8 mouse cellular contexts compared by ENCODE assay signal in the genomic region with DNA sequence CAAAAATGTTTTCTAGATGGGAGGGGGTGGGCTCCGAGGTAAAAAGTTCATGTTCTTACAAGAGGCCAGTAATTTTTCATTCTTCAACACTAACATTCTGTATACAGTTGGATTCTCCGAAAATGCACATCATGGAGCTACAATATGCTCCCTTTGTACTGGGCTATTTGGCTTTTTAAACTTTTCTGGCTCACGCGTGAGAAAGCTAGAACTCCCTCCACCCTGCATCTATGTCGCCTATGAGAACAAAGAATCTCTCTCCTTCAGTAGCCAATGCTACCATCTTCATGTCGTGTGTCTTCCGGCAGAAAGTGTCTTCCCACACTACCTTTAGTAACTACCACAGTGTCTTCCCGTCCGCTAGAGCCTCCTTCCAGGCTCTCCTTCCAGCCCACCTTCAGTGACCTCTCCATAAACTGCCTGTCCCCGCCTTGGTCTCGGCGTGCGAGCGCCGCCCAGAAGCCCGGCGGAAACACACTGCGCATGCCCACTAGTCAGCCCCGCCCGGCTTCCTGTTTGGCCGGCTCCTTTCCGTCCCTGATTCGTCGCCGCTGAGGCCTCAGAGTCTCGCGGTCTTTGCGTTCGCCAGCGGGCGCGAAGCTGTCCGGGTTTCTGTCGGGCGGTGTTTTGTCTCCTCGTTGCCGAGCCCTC. TPM values are rescaled to one million over a fixed set of nuclear protein-coding genes. Genes with fewer than 3 reads are reported as not detected.
DNase-seq lines count a peak whose midpoint lies in the region; ATAC-seq and TF ChIP-seq lines count a peak whose summit lies in the region.

TSS of gene Lsm8 (plus strand) at position 529 of the 651 bp plus-strand sequence.

- peak; percentile 96 for DNase-seq in 3134 (ENCODE audit: extremely low read depth, insufficient read length, low spot score)
- peak; percentile 98 for DNase-seq in adrenal gland, postnatal 36 days
- peak; percentile 97 to 98 for DNase-seq in heart, adult 18-20 months
- DNase-seq in kidney, adult 2 months = peak; percentile 98
- peak; percentile 88 to 96 for DNase-seq in spleen, adult 2 months (ENCODE audit: low read depth in 1 of 2, low spot score in 2 of 2)

- no peak for TF ChIP-seq CTCF in kidney, adult 2 months (conservative IDR thresholded peaks at IDR 0.05; ENCODE audit: insufficient read depth, insufficient read length, low read depth, low read length)
- TF ChIP-seq CTCF in spleen, adult 2 months (IDR thresholded peaks at IDR 0.05; ENCODE audit: extremely low read depth, insufficient read depth, insufficient read length, insufficient replicate concordance) = no peak

- H3K9me3 ChIP-seq in embryonic facial prominence, embryonic 13.5 days = no peaks in the 10 kb centered on the region
- no peaks in the 10 kb centered on the region for H3K9me3 ChIP-seq in limb, embryonic 12.5 days
- no peaks in the 10 kb centered on the region for H3K9me3 ChIP-seq in midbrain, embryonic 15.5 days

- H3K9ac ChIP-seq in embryonic facial prominence, embryonic 13.5 days = peak within 1 kb of the TSS; percentile 96
- H3K9ac ChIP-seq in limb, embryonic 12.5 days (replicated peaks) = peak within 1 kb of the TSS; percentile 97
- peak within 1 kb of the TSS; percentile 97 for H3K9ac ChIP-seq in midbrain, embryonic 15.5 days

- TF ChIP-seq POLR2A in kidney, adult 2 months (IDR thresholded peaks at IDR 0.05; ENCODE audit: low read depth, low read length) = peak; percentile 79
- peak; percentile 79 for TF ChIP-seq POLR2A in spleen, adult 2 months (IDR thresholded peaks at IDR 0.05; ENCODE audit: low read depth, low read length)

- peaks cover 7% of the 10 kb centered on the region for H3K4me1 ChIP-seq in embryonic facial prominence, embryonic 13.5 days
- H3K4me1 ChIP-seq in kidney, adult 2 months (ENCODE audit: control insufficient read depth, insufficient read depth, low read length) = peaks cover 2% of the 10 kb centered on the region; the same call in 1 of the 2 replicates
- peaks cover 11% of the 10 kb centered on the region for H3K4me1 ChIP-seq in limb, embryonic 12.5 days (replicated peaks)
- peaks cover 19% of the 10 kb centered on the region for H3K4me1 ChIP-seq in midbrain, embryonic 15.5 days
- H3K4me1 ChIP-seq in spleen, adult 2 months (ENCODE audit: control insufficient read depth, insufficient read depth, insufficient read length) = peaks cover 3% of the 10 kb centered on the region; the same call in 1 of the 2 replicates

- ATAC-seq in embryonic facial prominence, embryonic 13.5 days (ENCODE audit: insufficient number of reproducible peaks, insufficient read depth, low FRiP score, low TSS enrichment, low read depth) = peak; percentile 100
- ATAC-seq in limb, embryonic 12.5 days (ENCODE audit: insufficient number of reproducible peaks, insufficient read depth, low FRiP score, low TSS enrichment, low read depth) = peak; percentile 100
- peak; percentile 100 for ATAC-seq in midbrain, embryonic 15.5 days (replicated peaks)

- peak within 1 kb of the TSS; percentile 65 for H3K4me2 ChIP-seq in embryonic facial prominence, embryonic 13.5 days
- H3K4me2 ChIP-seq in limb, embryonic 12.5 days = peak within 1 kb of the TSS; percentile 68
- H3K4me2 ChIP-seq in midbrain, embryonic 15.5 days = peak within 1 kb of the TSS; percentile 62

- no peaks in the 10 kb centered on the region for H3K27me3 ChIP-seq in embryonic facial prominence, embryonic 13.5 days
- H3K27me3 ChIP-seq in kidney, adult 2 months (replicated peaks; ENCODE audit: control insufficient read depth, insufficient read depth, low read length) = no peaks in the 10 kb centered on the region
- H3K27me3 ChIP-seq in limb, embryonic 12.5 days = no peaks in the 10 kb centered on the region
- H3K27me3 ChIP-seq in midbrain, embryonic 15.5 days (replicated peaks) = no peaks in the 10 kb centered on the region
- H3K27me3 ChIP-seq in spleen, adult 2 months (ENCODE audit: control insufficient read depth, insufficient read depth, low read length) = no peaks in the 10 kb centered on the region

- WGBS in embryonic facial prominence, embryonic 13.5 days = 1% methylated on average over 37 of the region's 37 CpGs
- WGBS in kidney, adult 2 months = under 1% methylated on average over 37 of the region's 37 CpGs
- WGBS in limb, embryonic 12.5 days = 2% methylated on average over 37 of the region's 37 CpGs
- under 1% methylated on average over 37 of the region's 37 CpGs for WGBS in midbrain, embryonic 15.5 days
- WGBS in spleen, adult 2 months = 1% methylated on average over 37 of the region's 37 CpGs

- peak within 1 kb of the TSS; percentile 95 for H3K27ac ChIP-seq in embryonic facial prominence, embryonic 13.5 days
- H3K27ac ChIP-seq in kidney, adult 2 months (ENCODE audit: insufficient read depth, low read depth, low read length) = peak within 1 kb of the TSS; percentile 100
- H3K27ac ChIP-seq in limb, embryonic 12.5 days = peak within 1 kb of the TSS; percentile 96
- peak within 1 kb of the TSS; percentile 95 for H3K27ac ChIP-seq in midbrain, embryonic 15.5 days
- peak within 1 kb of the TSS; percentile 82 for H3K27ac ChIP-seq in spleen, adult 2 months (ENCODE audit: insufficient read depth, low read length)

- H3K4me3 ChIP-seq in embryonic facial prominence, embryonic 13.5 days = peak within 1 kb of the TSS; percentile 69
- peak within 1 kb of the TSS; percentile 100 for H3K4me3 ChIP-seq in kidney, adult 2 months (ENCODE audit: insufficient read depth, low read depth, low read length)
- H3K4me3 ChIP-seq in limb, embryonic 12.5 days (replicated peaks) = peak within 1 kb of the TSS; percentile 78
- peak within 1 kb of the TSS; percentile 92 for H3K4me3 ChIP-seq in midbrain, embryonic 15.5 days
- H3K4me3 ChIP-seq in spleen, adult 2 months (ENCODE audit: extremely low read depth, insufficient read depth, insufficient read length) = peak within 1 kb of the TSS; percentile 77

- H3K36me3 ChIP-seq in embryonic facial prominence, embryonic 13.5 days = peaks cover 13% of the 10 kb centered on the region
- H3K36me3 ChIP-seq in kidney, adult 2 months (ENCODE audit: control insufficient read depth, insufficient read depth, low read length) = peaks cover 4% of the 10 kb centered on the region; the same call in 1 of the 2 replicates
- H3K36me3 ChIP-seq in limb, embryonic 12.5 days = peaks cover 23% of the 10 kb centered on the region
- H3K36me3 ChIP-seq in midbrain, embryonic 15.5 days (replicated peaks) = peaks cover 2% of the 10 kb centered on the region; the same call in 1 of the 2 replicates
- H3K36me3 ChIP-seq in spleen, adult 2 months (ENCODE audit: control insufficient read depth, insufficient read depth, low read length) = peaks cover 6% of the 10 kb centered on the region; the same call in 1 of the 2 replicates

RNA-seq across cellular contexts. Expression of gene Lsm8, which starts in this region (rescaled TPM):
- total RNA-seq in adrenal gland, postnatal 36 days (2021) = 10 to 100 TPM; 23.8 to 29.9 TPM
- 197 and 213 TPM in 2 replicates for polyA plus RNA-seq in embryonic facial prominence, embryonic 13.5 days (2015; fragmentation: Nextera tagmentation; extraction: Ambion mirVana)
- 10 to 100 TPM; 21.7 to 21.9 TPM for total RNA-seq in heart, adult 18-20 months (2021)
- polyA plus RNA-seq in kidney, adult 2 months (2012; rRNA removed) = 14.2 and 21.6 TPM in 2 replicates
- polyA plus RNA-seq in limb, embryonic 12.5 days (2016; fragmentation: Nextera tagmentation; extraction: Ambion mirVana) = 220 and 222 TPM in 2 replicates
- 97.7 and 105 TPM in 2 replicates for polyA plus RNA-seq in midbrain, embryonic 15.5 days (2015; fragmentation: Nextera tagmentation; extraction: Ambion mirVana)
- polyA plus RNA-seq in spleen, adult 2 months (2012; rRNA removed) = 8.0 and 8.2 TPM in 2 replicates

Comparison
In these comparisons a context has a peak if more than half of its experiments do, and no peak if none do; other contexts are left out.
1. Peak in every context shown above with its lines: DNase-seq, ATAC-seq, H3K4me3 ChIP-seq and H3K27ac ChIP-seq.